ENCODE assay signal across 8 mouse cellular contexts in the genomic region with DNA sequence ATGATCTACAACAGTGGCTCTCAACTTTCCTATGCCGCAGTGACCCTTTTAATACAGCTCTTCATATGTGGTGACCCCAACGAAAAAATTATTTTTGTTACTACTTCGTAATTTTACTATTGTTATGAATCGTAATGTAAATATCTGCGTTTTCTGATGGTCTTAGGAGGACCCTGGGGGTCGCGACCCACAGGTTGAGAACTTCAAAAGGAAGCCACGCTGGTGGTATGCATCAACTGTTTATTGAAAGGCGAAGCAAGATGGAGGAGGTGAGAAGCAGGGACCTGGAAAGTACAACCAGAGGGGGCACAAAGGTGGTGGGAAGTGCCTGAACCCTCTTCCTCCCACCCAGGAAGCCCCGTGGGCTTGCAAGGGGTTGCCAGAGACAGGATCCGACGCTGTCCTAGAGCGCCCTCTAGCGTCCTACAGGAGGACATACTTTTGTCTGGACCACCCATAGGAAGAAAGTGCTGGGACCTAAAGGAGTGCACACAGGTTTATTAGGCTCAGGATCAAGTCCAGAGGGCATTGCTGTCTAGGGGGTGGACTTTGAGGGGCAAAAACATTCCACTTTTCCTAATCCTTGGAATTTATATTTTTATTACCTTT. TPM values are rescaled to one million over a fixed set of nuclear protein-coding genes. Genes with fewer than 3 reads are reported as not detected.
DNase-seq lines count a peak whose midpoint lies in the region; ATAC-seq lines count a peak whose summit lies in the region.

No protein-coding gene starts in this region.

- peaks cover 8% of the 10 kb centered on the region for H3K4me1 ChIP-seq in hindbrain, embryonic 10.5 days (replicated peaks)
- peaks cover 8% of the 10 kb centered on the region; the same call in 1 of the 2 replicates for H3K4me1 ChIP-seq in hindbrain, embryonic 13.5 days (replicated peaks)
- H3K4me1 ChIP-seq in heart, embryonic 15.5 days (replicated peaks) = peaks cover 5% of the 10 kb centered on the region
- H3K4me1 ChIP-seq in midbrain, embryonic 13.5 days (replicated peaks) = peaks cover 4% of the 10 kb centered on the region; the same call in 1 of the 2 replicates

- H3K9ac ChIP-seq in hindbrain, embryonic 13.5 days = no peak overlapping the region
- H3K9ac ChIP-seq in heart, embryonic 15.5 days = no peak overlapping the region
- no peak overlapping the region for H3K9ac ChIP-seq in midbrain, embryonic 13.5 days (replicated peaks)

- peaks cover 18% of the 10 kb centered on the region for H3K27me3 ChIP-seq in hindbrain, embryonic 10.5 days (ENCODE audit: insufficient read depth, poor library complexity, severe bottlenecking)
- H3K27me3 ChIP-seq in hindbrain, embryonic 13.5 days = peaks cover 14% of the 10 kb centered on the region; the same call in 1 of the 2 replicates
- 0 out of 2 replicates have a peak, but pooled peaks cover 5% of the 10 kb centered on the region for H3K27me3 ChIP-seq in heart, embryonic 15.5 days
- peaks cover 4% of the 10 kb centered on the region; the same call in 1 of the 2 replicates for H3K27me3 ChIP-seq in midbrain, embryonic 13.5 days

- peak; percentile 65 for DNase-seq in hindbrain, embryonic 10.5 days (ENCODE audit: low spot score)
- DNase-seq in embryo, embryonic 10.5 days (ENCODE audit: low spot score) = peak; percentile 84
- DNase-seq in kidney, postnatal 4 days = peak; percentile 63 to 74
- DNase-seq in telencephalon, adult 2 months (ENCODE audit: low read depth, low spot score) = peak; percentile 28

- ATAC-seq in hindbrain, embryonic 13.5 days (ENCODE audit: low FRiP score) = no peak
- peak; percentile 45 for ATAC-seq in activated CD4-positive, CD25-positive, alpha-beta regulatory T cell, adult 4 months
- ATAC-seq in heart, embryonic 15.5 days (replicated peaks; ENCODE audit: insufficient number of reproducible peaks, insufficient read depth, low FRiP score, low read depth) = 0 out of 2 replicates have a peak, but pooled peaks have one; percentile 36
- ATAC-seq in midbrain, embryonic 13.5 days = peak; percentile 47; the same call in 1 of the 2 replicates

- no peak overlapping the region; the same call in 1 of the 2 replicates for H3K4me2 ChIP-seq in hindbrain, embryonic 13.5 days
- peak overlapping the region; percentile 35; the same call in 1 of the 2 replicates for H3K4me2 ChIP-seq in heart, embryonic 15.5 days
- peak overlapping the region; percentile 17; the same call in 1 of the 2 replicates for H3K4me2 ChIP-seq in midbrain, embryonic 13.5 days (replicated peaks)

- WGBS in hindbrain, embryonic 10.5 days = 28% methylated on average over 14 of the region's 14 CpGs
- 31% methylated on average over 14 of the region's 14 CpGs for WGBS in hindbrain, embryonic 13.5 days
- 26% methylated on average over 14 of the region's 14 CpGs for WGBS in heart, embryonic 15.5 days
- 30% methylated on average over 14 of the region's 14 CpGs for WGBS in midbrain, embryonic 13.5 days

- no peaks in the 10 kb centered on the region for H3K36me3 ChIP-seq in hindbrain, embryonic 10.5 days
- H3K36me3 ChIP-seq in hindbrain, embryonic 13.5 days = no peaks in the 10 kb centered on the region
- H3K36me3 ChIP-seq in heart, embryonic 15.5 days = no peaks in the 10 kb centered on the region
- H3K36me3 ChIP-seq in midbrain, embryonic 13.5 days = no peaks in the 10 kb centered on the region

- no peak overlapping the region for H3K4me3 ChIP-seq in hindbrain, embryonic 10.5 days
- H3K4me3 ChIP-seq in hindbrain, embryonic 13.5 days = no peak overlapping the region
- H3K4me3 ChIP-seq in heart, embryonic 15.5 days = no peak overlapping the region
- H3K4me3 ChIP-seq in midbrain, embryonic 13.5 days (replicated peaks) = no peak overlapping the region

- no peak overlapping the region for H3K27ac ChIP-seq in hindbrain, embryonic 10.5 days
- no peak overlapping the region for H3K27ac ChIP-seq in hindbrain, embryonic 13.5 days
- H3K27ac ChIP-seq in heart, embryonic 15.5 days = no peak overlapping the region
- no peak overlapping the region for H3K27ac ChIP-seq in midbrain, embryonic 13.5 days

- no peaks in the 10 kb centered on the region for H3K9me3 ChIP-seq in hindbrain, embryonic 10.5 days
- H3K9me3 ChIP-seq in hindbrain, embryonic 13.5 days = no peaks in the 10 kb centered on the region
- H3K9me3 ChIP-seq in heart, embryonic 15.5 days (replicated peaks) = no peaks in the 10 kb centered on the region
- no peaks in the 10 kb centered on the region for H3K9me3 ChIP-seq in midbrain, embryonic 13.5 days

RNA-seq across cellular contexts. Expression of gene Nrsn2, which starts 7.8 kb away (rescaled TPM):
- polyA plus RNA-seq in hindbrain, embryonic 10.5 days (2016; fragmentation: Nextera tagmentation; extraction: Ambion mirVana) = 1.4 and 5.1 TPM in 2 replicates
- 28.1 and 34.2 TPM in 2 replicates for polyA plus RNA-seq in hindbrain, embryonic 13.5 days (2015; fragmentation: Nextera tagmentation; extraction: Ambion mirVana)
- polyA plus RNA-seq in activated CD4-positive, CD25-positive, alpha-beta regulatory T cell, adult 4 months (2017; shearing (Covaris generic)) = not detected
- 1.6 and 2.1 TPM in 2 replicates for polyA plus RNA-seq in heart, embryonic 15.5 days (2015; fragmentation: Nextera tagmentation; extraction: Ambion mirVana)
- 26.8 and 28.5 TPM in 2 replicates for polyA plus RNA-seq in midbrain, embryonic 13.5 days (2015; fragmentation: Nextera tagmentation; extraction: Ambion mirVana)

RNA-seq across cellular contexts. Expression of gene Trib3, which starts 24.8 kb away (rescaled TPM):
- 1.3 and 3.0 TPM in 2 replicates for polyA plus RNA-seq in hindbrain, embryonic 10.5 days (2016; fragmentation: Nextera tagmentation; extraction: Ambion mirVana)
- polyA plus RNA-seq in hindbrain, embryonic 13.5 days (2015; fragmentation: Nextera tagmentation; extraction: Ambion mirVana) = 0.97 and 1.5 TPM in 2 replicates
- polyA plus RNA-seq in activated CD4-positive, CD25-positive, alpha-beta regulatory T cell, adult 4 months (2017; shearing (Covaris generic)) = 1 to 10 TPM; 3.4 to 5.1 TPM
- polyA plus RNA-seq in heart, embryonic 15.5 days (2015; fragmentation: Nextera tagmentation; extraction: Ambion mirVana) = 2.9 and 3.1 TPM in 2 replicates
- 0.82 and 0.89 TPM in 2 replicates for polyA plus RNA-seq in midbrain, embryonic 13.5 days (2015; fragmentation: Nextera tagmentation; extraction: Ambion mirVana)

RNA-seq across cellular contexts. Expression of gene Sox12, which starts 29.2 kb away (rescaled TPM):
- 9.5 and 11.1 TPM in 2 replicates for polyA plus RNA-seq in hindbrain, embryonic 10.5 days (2016; fragmentation: Nextera tagmentation; extraction: Ambion mirVana)
- 16.4 and 16.9 TPM in 2 replicates for polyA plus RNA-seq in hindbrain, embryonic 13.5 days (2015; fragmentation: Nextera tagmentation; extraction: Ambion mirVana)
- polyA plus RNA-seq in activated CD4-positive, CD25-positive, alpha-beta regulatory T cell, adult 4 months (2017; shearing (Covaris generic)) = under 1 TPM; 0.30 to 0.33 TPM
- polyA plus RNA-seq in heart, embryonic 15.5 days (2015; fragmentation: Nextera tagmentation; extraction: Ambion mirVana) = 6.5 and 7.0 TPM in 2 replicates
- polyA plus RNA-seq in midbrain, embryonic 13.5 days (2015; fragmentation: Nextera tagmentation; extraction: Ambion mirVana) = 18.2 and 18.5 TPM in 2 replicates

RNA-seq across cellular contexts. Expression of gene Rbck1, which starts 36.2 kb away (rescaled TPM):
- polyA plus RNA-seq in hindbrain, embryonic 10.5 days (2016; fragmentation: Nextera tagmentation; extraction: Ambion mirVana) = 91.4 and 93.2 TPM in 2 replicates
- 97.5 and 98.9 TPM in 2 replicates for polyA plus RNA-seq in hindbrain, embryonic 13.5 days (2015; fragmentation: Nextera tagmentation; extraction: Ambion mirVana)
- polyA plus RNA-seq in activated CD4-positive, CD25-positive, alpha-beta regulatory T cell, adult 4 months (2017; shearing (Covaris generic)) = 10 to 100 TPM; 65.1 to 86.1 TPM
- polyA plus RNA-seq in heart, embryonic 15.5 days (2015; fragmentation: Nextera tagmentation; extraction: Ambion mirVana) = 54.3 and 79.1 TPM in 2 replicates
- 99.2 and 108 TPM in 2 replicates for polyA plus RNA-seq in midbrain, embryonic 13.5 days (2015; fragmentation: Nextera tagmentation; extraction: Ambion mirVana)

RNA-seq across cellular contexts. Expression of gene Zcchc3, which starts 46.2 kb away (rescaled TPM):
- 45.9 and 47.9 TPM in 2 replicates for polyA plus RNA-seq in hindbrain, embryonic 10.5 days (2016; fragmentation: Nextera tagmentation; extraction: Ambion mirVana)
- polyA plus RNA-seq in hindbrain, embryonic 13.5 days (2015; fragmentation: Nextera tagmentation; extraction: Ambion mirVana) = 20.1 and 21.5 TPM in 2 replicates
- under 1 TPM; 0.70 to 0.74 TPM for polyA plus RNA-seq in activated CD4-positive, CD25-positive, alpha-beta regulatory T cell, adult 4 months (2017; shearing (Covaris generic))
- polyA plus RNA-seq in heart, embryonic 15.5 days (2015; fragmentation: Nextera tagmentation; extraction: Ambion mirVana) = 30.8 and 31.7 TPM in 2 replicates
- polyA plus RNA-seq in midbrain, embryonic 13.5 days (2015; fragmentation: Nextera tagmentation; extraction: Ambion mirVana) = 21.4 and 26.4 TPM in 2 replicates

Comparison
In these comparisons a context has a peak if more than half of its experiments do, and no peak if none do; other contexts are left out.
1. DNase-seq: peak in every context shown above with its lines; median percentile 84 in embryo, embryonic 10.5 days; 68 in kidney, postnatal 4 days; 65 in hindbrain, embryonic 10.5 days; 28 in telencephalon, adult 2 months.